Mouse (Mus musculus) liver, embryonic 16.5 days (tissue): ENCODE data around the gene Dgcr8. TPM values are rescaled to one million over a fixed set of nuclear protein-coding genes. Genes with fewer than 3 reads are reported as not detected.

Experiments used
- ATAC-seq: fragments of 200-750 bp; cut with Nextera tagmentation; 2 replicates; pipeline ENCODE4 v1.8.0; 2017; ENCODE audit warnings: low read depth, mild to moderate bottlenecking, moderate number of reproducible peaks, moderate library complexity
- H3K27ac ChIP-seq: fragments of 300-500 bp; sonication (generic); 2 replicates; pipeline ENCODE4 v1.5.1; 2014; ENCODE audit warnings: mild to moderate bottlenecking, low read length
- H3K27me3 ChIP-seq: fragments of 300-500 bp; sonication (generic); 2 replicates; pipeline ENCODE4 v1.6.1; 2014; ENCODE audit warnings: low read depth, low read length, mixed read lengths; ENCODE audit not compliant: control insufficient read depth, insufficient read depth
- H3K36me3 ChIP-seq: fragments of 300-500 bp; sonication (generic); 2 replicates; pipeline ENCODE4 v1.6.1; 2014; ENCODE audit warnings: mild to moderate bottlenecking; ENCODE audit not compliant: control insufficient read depth, insufficient read depth
- H3K4me1 ChIP-seq: fragments of 300-500 bp; sonication (generic); 2 replicates; pipeline ENCODE4 v1.6.1; 2014; ENCODE audit warnings: low read depth, low read length, mixed read lengths; ENCODE audit not compliant: control insufficient read depth
- H3K4me2 ChIP-seq: fragments of 300-500 bp; sonication (generic); 2 replicates; pipeline ENCODE4 v1.6.1; 2014; ENCODE audit warnings: low read depth, low read length, mixed read lengths
- H3K4me3 ChIP-seq: fragments of 300-500 bp; sonication (generic); 2 replicates; pipeline ENCODE4 v1.5.1; 2014; ENCODE audit warnings: low read depth, mild to moderate bottlenecking, low read length
- H3K9ac ChIP-seq: fragments of 300-500 bp; sonication (generic); 2 replicates; pipeline ENCODE4 v1.6.1; 2014; ENCODE audit warnings: low read depth, low read length
- H3K9me3 ChIP-seq: fragments of 300-500 bp; sonication (generic); replicated peaks from 2 replicates; pipeline ENCODE4 v1.6.1; 2016; ENCODE audit warnings: low read length; ENCODE audit not compliant: control insufficient read depth
- WGBS: fragments of 180-500 bp; shearing (Covaris S2); extraction: QIAGEN DNeasy Blood & Tissue Kit; methylation state at CpG from one replicate; pipeline ENCODE4 v1.1.7; 2014; ENCODE audit not compliant: insufficient replicate concordance; 5-methylcytosine and 5-hydroxymethylcytosine counted together
- polyA plus RNA-seq: library from polyadenylated mRNA; unstranded; fragments of >200 nt; fragmentation: Nextera tagmentation; extraction: Ambion mirVana; gene quantifications from 2 replicates; pipeline ENCODE4 v1.2.1, GENCODE M21; 2015

Dgcr8 gene
- polyA plus RNA-seq, 1 experiment from 2014 or later, result 10.5 TPM

GRCm38 (mm10) chr16:18231451-18231850 is 57.6 kb downstream of the Dgcr8 start:
- Histone ChIP-seq H3K4me1 (peaks cover 10% of the 10 kb centered on the region), H3K27ac (no peak overlapping the region), H3K9ac (no peak overlapping the region), H3K27me3 (peaks cover 25% of the 10 kb centered on the region), H3K4me2 (no peak overlapping the region), H3K36me3 (no peaks in the 10 kb centered on the region), H3K9me3 (no peaks in the 10 kb centered on the region), H3K4me3 (no peak overlapping the region)
- 73% methylated on average over 4 of the region's 4 CpGs for WGBS
- no peak for ATAC-seq

- 54% methylated on average over 3 of the region's 3 CpGs for WGBS
- H3K4me3 ChIP-seq, result no peak overlapping the region
- no peak overlapping the region for H3K4me2 ChIP-seq
- peaks cover 23% of the 10 kb centered on the region for H3K27me3 ChIP-seq
- no peaks in the 10 kb centered on the region for H3K9me3 ChIP-seq
- peaks cover 10% of the 10 kb centered on the region for H3K4me1 ChIP-seq
- no peaks in the 10 kb centered on the region for H3K36me3 ChIP-seq
- H3K27ac ChIP-seq, result no peak overlapping the region
- no peak overlapping the region for H3K9ac ChIP-seq
- ATAC-seq, result no peak
Observed at GRCm38 (mm10) chr16:18231047-18231446, 58.0 kb downstream of the Dgcr8 start.

DNA sequence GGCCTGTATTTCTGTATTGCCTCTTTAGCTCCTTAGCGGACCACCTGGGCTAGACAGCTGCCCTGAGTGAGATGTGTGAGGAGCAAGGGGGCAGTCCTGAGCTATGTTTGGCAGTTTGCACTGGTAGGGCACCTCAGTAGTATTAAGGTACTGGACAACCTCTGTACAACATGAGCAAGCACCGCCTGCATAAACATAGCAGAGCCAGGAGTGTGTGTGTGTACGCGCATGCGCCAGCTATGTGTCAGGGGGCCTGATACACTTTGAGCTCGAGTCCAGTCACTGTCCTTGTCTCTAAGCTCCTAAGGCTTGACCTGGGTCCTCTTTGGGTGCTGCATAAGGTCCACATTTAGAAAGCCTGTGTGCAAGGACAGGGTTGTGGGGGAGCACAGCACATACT is 58.4 kb downstream of the Dgcr8 start:
- Histone ChIP-seq H3K4me3 (no peak overlapping the region), H3K4me2 (no peak overlapping the region), H3K27me3 (peaks cover 18% of the 10 kb centered on the region), H3K36me3 (no peaks in the 10 kb centered on the region), H3K4me1 (peaks cover 8% of the 10 kb centered on the region), H3K9me3 (no peaks in the 10 kb centered on the region), H3K9ac (no peak overlapping the region), H3K27ac (no peak overlapping the region)
- ATAC-seq, result no peak
- WGBS, result 74% methylated on average over 6 of the region's 6 CpGs

- H3K36me3 ChIP-seq, result no peaks in the 10 kb centered on the region
- H3K4me1 ChIP-seq, result peaks cover 6% of the 10 kb centered on the region
- H3K9ac ChIP-seq, result no peak overlapping the region
- H3K9me3 ChIP-seq, result no peaks in the 10 kb centered on the region
- WGBS, result 50% methylated on average over 11 of the region's 11 CpGs
- no peak overlapping the region for H3K4me3 ChIP-seq
- H3K27ac ChIP-seq, result no peak overlapping the region
- H3K27me3 ChIP-seq, result peaks cover 8% of the 10 kb centered on the region
- no peak overlapping the region for H3K4me2 ChIP-seq
- peak; percentile 55 for ATAC-seq
Observed at GRCm38 (mm10) chr16:18229622-18230021, 59.4 kb downstream of the Dgcr8 start.

DNA sequence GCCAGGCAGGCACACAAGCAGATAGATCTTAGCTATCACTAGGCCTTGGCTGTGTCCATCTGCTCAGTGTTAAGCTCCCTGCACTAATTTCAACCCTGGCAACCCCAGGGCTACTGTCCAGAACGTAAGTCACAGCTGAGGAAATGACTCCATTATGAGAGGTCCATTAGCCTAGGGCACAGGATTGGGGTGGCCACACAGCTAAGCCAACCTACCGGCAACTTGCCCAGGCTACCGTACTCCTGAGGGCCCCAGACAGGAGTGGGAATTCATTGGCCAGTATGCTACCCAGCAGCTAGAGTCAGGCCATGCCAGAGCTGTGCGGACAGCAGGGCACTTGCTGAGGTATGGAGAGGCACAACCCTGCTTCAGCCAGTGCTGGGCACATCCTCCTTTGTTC is 60.2 kb downstream of the Dgcr8 start:
- no peak overlapping the region for H3K9ac ChIP-seq
- ATAC-seq, result no peak
- WGBS, result 77% methylated on average over 4 of the region's 4 CpGs
- H3K9me3 ChIP-seq, result no peaks in the 10 kb centered on the region
- H3K36me3 ChIP-seq, result no peaks in the 10 kb centered on the region
- H3K27ac ChIP-seq, result no peak overlapping the region
- peaks cover 6% of the 10 kb centered on the region for H3K4me1 ChIP-seq
- H3K27me3 ChIP-seq, result peaks cover under 1% of the 10 kb centered on the region
- no peak overlapping the region for H3K4me2 ChIP-seq
- H3K4me3 ChIP-seq, result no peak overlapping the region

DNA sequence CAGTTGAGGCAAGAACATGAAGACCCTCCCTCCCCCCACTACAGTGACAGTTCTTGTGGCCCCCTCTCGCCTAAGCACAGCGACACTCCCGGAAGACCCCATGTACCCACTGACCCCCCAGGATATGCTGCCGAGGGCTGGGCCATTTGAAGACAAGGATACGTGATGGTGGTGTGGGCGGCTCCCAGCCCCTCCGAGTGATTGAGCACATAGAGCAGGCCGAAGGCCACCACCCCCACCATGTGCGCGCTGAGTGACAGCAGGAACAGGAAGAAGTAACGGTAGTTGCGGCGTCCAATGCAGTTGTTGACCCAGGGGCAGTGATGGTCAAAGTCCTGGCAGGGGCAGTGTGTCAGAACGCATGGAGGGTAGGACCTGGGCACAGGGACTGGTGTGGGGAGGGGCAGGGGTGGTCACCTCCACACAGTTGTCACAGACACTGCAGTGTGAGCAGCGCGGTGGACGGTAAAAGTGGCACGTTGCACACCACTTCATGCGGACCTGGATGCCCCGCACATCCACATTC is 61.1 kb downstream of the Dgcr8 start:
- Histone ChIP-seq H3K9ac (no peak overlapping the region), H3K36me3 (no peaks in the 10 kb centered on the region), H3K4me1 (peaks cover 6% of the 10 kb centered on the region), H3K4me2 (no peak overlapping the region), H3K4me3 (no peak overlapping the region), H3K27ac (no peak overlapping the region), H3K9me3 (no peaks in the 10 kb centered on the region), H3K27me3 (no peaks in the 10 kb centered on the region)
- peak; percentile 20; the same call in 1 of the 2 replicates for ATAC-seq
- WGBS, result 77% methylated on average over 20 of the region's 20 CpGs

- Histone ChIP-seq H3K4me3 (no peak overlapping the region), H3K27ac (no peak overlapping the region), H3K9me3 (no peaks in the 10 kb centered on the region), H3K4me2 (no peak overlapping the region), H3K36me3 (no peaks in the 10 kb centered on the region), H3K27me3 (no peaks in the 10 kb centered on the region), H3K9ac (no peak overlapping the region), H3K4me1 (peaks cover 6% of the 10 kb centered on the region)
- 77% methylated on average over 13 of the region's 13 CpGs for WGBS
- no peak for ATAC-seq
Observed at GRCm38 (mm10) chr16:18227187-18227586, 61.9 kb downstream of the Dgcr8 start.

DNA sequence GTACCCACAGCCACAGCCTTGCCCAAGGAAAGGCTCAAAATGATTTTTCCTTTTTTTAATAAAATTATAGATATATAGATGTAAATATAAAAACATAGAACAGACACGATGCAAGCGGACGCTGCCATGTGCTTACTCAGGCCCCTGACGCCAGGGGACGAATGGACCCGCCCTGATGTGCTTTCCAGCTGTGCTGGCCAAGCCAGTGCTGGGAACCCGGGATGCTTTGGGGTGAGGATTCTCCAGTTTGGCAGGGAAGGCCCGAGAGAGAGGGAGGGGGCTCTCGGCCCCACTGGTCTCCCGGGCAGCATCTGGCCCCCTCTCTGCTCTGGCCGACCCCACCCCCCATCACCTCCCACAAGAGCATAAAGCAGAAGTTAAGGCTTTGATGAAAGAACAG is 66.9 kb downstream of the Dgcr8 start:
- H3K4me3 ChIP-seq, result no peak overlapping the region
- no peaks in the 10 kb centered on the region for H3K36me3 ChIP-seq
- WGBS, result 69% methylated on average over 11 of the region's 11 CpGs

GRCm38 (mm10) chr16:18221543-18221898 is 67.5 kb downstream of the Dgcr8 start:
- WGBS, result 51% methylated on average over 11 of the region's 11 CpGs
- H3K9me3 ChIP-seq, result no peaks in the 10 kb centered on the region
- ATAC-seq, result no peak

More for the DNA sequence above, 66.9 kb downstream of the Dgcr8 start:
- no peaks in the 10 kb centered on the region for H3K9me3 ChIP-seq
- peaks cover 7% of the 10 kb centered on the region; the same call in 1 of the 2 replicates for H3K4me1 ChIP-seq
- H3K9ac ChIP-seq, result no peak overlapping the region
- H3K4me2 ChIP-seq, result no peak overlapping the region
- H3K27ac ChIP-seq, result no peak overlapping the region
- ATAC-seq, result no peak
- no peaks in the 10 kb centered on the region for H3K27me3 ChIP-seq

More at GRCm38 (mm10) chr16:18221543-18221898, 67.5 kb downstream of the Dgcr8 start:
- Histone ChIP-seq H3K4me1 (peaks cover 7% of the 10 kb centered on the region; the same call in 1 of the 2 replicates), H3K36me3 (no peaks in the 10 kb centered on the region), H3K27me3 (no peaks in the 10 kb centered on the region), H3K27ac (no peak overlapping the region), H3K4me2 (no peak overlapping the region), H3K4me3 (no peak overlapping the region), H3K9ac (no peak overlapping the region)
